Mouse (Mus musculus) heart, postnatal 0 days (tissue): ENCODE results near the gene Terb2.

ENCODE experiments used
- CTCF ChIP-seq: IDR thresholded peaks from 2 replicates; pipeline ENCODE4 v1.5.1; 2016; ENCODE audit warnings: antibody characterized with exemption, control low read depth, low read depth
- EP300 ChIP-seq: IDR thresholded peaks from 2 replicates; pipeline ENCODE4 v1.6.1; 2016; ENCODE audit warnings: antibody characterized with exemption, low read depth

DNA sequence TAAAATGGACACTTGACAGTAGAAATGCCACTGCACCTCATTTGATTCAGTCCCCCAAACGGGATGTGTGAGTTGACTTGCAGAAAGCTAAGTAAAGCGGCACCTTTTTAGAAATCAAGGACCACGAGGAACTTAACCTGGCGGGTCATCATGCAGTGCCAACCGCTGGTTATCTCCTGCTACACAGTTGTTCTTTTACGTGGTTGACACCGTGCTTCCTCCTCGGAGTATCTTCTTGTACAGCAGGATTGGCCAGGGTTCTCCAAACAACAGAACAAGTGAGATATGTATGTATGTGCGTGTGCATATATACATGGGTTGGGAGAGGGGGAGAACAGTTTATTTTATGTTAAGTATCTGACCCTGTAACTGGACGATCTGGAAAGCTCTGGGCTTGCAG is 61.7 kb downstream of the Terb2 start:
- TF ChIP-seq EP300 (no peak), CTCF (no peak)
